Mouse (Mus musculus) c-Kit-negative CD71-positive TER-119-positive erythroid progenitor cells, embryonic 14.5 days (primary cell): Measurements from ENCODE around the gene Tardbp.
A peak's percentile ranks its signal among the peaks of the same experiment; 100 is the strongest.

Experiments
- DNase-seq: peaks from one replicate; pipeline ENCODE4 v3.0.0-alpha.2; 2013; ENCODE audit warnings: low read depth, low spot score

Gene Tardbp

GRCm38 (mm10) chr4:148638302-148638701 is 11.5 kb upstream of the Tardbp start:
- DNase-seq, result no peak

DNA sequence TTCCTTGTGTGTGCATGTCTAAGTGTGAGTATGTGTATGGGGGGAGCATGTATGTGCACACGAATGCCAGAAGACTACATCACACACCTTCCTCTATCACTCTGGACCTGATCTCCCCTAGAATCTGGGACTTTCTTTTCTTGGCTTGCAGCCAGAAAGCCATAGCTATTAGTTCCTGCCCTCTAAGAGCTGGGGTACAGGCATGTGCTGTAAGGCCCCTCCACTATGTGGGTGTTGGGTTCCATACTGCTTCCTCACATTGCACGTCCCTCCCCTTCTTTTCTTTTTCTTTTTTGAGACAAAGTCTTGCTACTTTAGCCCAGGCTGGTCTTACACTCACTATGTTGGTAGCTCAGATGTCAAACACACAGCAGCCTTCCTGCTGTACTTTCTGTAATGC is 8.5 kb upstream of the Tardbp start:
- DNase-seq, result no peak

- DNase-seq, result no peak
Measured at GRCm38 (mm10) chr4:148633395-148634061, 6.7 kb upstream of the Tardbp start.

- no peak for DNase-seq
Measured at GRCm38 (mm10) chr4:148632013-148632692, 5.3 kb upstream of the Tardbp start.

- no peak for DNase-seq
Measured at GRCm38 (mm10) chr4:148627246-148627645, 427 bp upstream of the Tardbp start.

DNA sequence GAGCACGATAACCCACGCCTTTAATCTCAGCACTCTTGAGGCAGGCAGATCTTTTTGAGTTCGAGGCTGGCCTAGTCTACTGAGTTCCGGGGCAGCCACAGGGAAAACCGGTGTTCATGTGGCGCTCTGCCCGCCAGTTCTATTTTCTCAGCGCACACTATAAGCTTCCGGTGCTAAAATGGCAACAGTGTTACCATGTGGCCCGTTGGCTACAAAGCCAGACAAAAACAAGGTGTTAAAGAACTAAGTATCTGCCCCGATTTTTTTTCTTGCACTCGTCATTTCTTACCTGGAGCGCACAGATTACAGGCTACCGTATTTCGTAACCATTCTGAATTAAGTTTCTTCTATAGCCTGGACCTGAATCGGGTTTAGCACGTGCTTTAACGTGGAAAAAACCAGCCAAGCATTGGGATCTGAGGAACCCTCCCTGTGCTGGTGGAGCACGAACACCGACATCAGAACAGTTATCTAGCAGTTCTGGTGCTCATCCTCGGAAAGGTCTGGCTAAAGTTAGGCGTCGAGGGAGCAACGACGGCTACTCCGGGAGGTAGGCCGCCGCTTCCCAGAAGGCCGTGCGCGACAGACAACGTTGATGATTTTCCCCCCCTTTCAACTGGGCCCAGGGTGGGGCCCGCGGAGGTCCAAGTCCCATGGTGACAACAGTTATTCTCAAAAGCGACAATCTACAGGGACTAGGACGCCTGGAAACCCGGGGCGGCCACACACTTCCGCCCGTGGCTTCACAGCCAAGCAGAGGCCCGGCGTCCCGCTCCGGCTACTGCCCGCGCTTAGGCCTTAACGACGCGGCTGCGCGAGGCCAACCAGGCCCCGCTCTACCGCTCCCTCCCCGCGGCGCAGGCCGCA is 830 bp downstream of the Tardbp start:
- DNase-seq, result no peak

- no peak for DNase-seq
Measured at GRCm38 (mm10) chr4:148625010-148625409, 1.8 kb downstream of the Tardbp start.

GRCm38 (mm10) chr4:148623609-148624008 is 3.2 kb downstream of the Tardbp start:
- DNase-seq, result no peak

DNA sequence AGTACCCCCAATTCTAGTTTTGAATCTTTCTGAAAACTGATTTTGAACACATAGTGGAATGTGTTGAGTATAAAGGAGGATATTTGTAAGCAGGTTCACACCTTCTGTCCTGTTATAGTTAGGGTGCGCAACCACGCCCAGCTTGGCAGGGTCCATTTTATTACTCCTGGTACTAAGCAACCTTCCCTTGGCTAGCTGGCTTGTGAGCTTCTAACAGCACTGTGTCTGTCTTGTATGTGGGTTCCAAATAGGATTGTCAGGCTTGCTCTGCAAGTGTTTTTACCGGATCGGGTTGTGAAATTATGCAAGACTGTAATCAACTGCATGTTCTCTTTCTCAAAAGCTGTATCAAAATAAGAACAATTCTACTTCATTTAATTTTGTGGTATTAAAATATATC is 4.3 kb downstream of the Tardbp start:
- no peak for DNase-seq

GRCm38 (mm10) chr4:148620718-148621117 is 6.1 kb downstream of the Tardbp start:
- DNase-seq, result no peak

DNA sequence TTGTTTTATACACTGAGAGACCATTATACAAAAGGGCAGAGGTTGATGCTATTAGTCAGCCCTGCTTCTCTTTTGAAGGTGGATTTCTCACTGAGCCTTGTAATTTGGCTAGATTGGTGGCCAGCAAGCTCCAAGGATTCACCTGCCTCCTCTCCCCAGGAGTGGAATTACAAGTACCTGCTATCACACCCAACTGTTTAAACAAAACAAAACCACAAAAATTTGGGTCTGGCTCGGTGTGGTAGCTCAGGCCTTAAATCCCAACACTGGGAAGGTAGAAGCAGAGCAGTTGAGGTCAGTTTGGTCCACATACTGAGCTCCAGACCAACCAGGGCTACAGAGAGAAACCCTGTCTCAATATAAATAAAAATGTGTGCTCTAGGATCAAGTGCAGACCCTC is 7.0 kb downstream of the Tardbp start:
- DNase-seq, result no peak

DNA sequence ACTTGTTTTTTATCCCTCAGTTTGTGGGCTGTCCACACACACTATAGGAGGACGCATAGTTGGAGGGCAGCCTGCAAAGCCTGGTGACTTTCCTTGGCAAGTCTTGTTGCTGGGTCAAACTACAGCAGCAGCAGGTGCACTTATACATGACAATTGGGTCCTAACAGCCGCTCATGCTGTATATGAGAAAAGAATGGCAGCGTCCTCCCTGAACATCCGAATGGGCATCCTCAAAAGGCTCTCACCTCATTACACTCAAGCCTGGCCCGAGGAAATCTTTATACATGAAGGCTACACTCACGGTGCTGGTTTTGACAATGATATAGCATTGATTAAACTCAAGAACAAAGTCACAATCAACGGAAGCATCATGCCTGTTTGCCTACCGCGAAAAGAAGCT is 13.1 kb downstream of the Tardbp start:
- DNase-seq, result no peak

- DNase-seq, result no peak
Measured at GRCm38 (mm10) chr4:148612557-148612956, 14.3 kb downstream of the Tardbp start.

DNA sequence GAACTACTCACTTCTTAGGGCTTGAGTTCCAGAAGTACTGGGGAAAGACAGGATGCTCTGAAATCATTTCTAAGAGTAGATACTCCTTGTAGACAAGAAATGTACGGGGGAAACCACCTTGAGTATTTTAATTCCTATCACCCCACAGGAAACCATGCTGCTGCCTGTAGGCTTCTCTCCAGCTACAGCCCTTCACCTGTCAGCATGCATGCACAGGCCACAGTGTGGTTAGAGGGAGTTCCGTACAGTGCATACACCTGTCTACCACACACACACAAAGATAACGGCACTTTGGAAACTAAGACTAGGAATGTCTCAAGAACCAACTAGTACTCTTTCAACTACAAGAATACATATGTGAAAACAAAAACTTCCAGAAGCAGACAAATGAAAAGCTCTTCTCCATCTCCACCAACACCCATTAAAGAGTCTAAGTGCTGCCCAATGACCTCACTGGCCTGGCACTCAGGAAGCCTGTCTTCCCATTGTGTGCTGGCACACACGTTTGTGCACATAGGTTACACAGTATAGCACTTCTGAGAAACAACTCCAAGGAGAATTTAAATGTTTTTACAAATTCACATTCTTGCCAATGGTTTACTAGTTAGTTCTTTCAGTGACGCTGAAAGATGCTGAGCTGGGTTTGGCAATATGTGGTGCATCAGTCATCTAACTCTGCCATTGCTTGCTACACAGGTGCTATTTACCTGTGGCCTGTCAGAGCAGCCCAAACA is 16.0 kb downstream of the Tardbp start:
- no peak for DNase-seq

GRCm38 (mm10) chr4:148609805-148610204 is 17.0 kb downstream of the Tardbp start:
- DNase-seq, result no peak

DNA sequence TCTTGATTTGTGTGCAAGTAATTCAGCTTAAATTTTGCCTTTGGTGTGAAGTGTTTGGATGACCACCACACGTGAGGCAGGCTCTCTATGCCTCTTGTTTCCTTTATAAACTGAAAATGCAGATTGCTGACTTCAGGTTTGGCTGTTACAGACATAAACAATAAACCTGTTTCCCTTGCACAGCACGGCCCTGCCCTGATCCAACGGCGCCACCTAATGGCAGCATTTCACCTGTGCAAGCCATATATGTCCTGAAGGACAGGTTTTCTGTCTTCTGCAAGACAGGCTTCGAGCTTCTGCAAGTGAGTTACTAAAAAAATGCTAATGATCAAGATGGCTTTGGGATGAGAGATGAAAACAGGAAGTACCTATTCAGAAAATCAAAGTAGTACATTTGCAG is 19.1 kb downstream of the Tardbp start:
- DNase-seq, result peak; percentile 25

DNA sequence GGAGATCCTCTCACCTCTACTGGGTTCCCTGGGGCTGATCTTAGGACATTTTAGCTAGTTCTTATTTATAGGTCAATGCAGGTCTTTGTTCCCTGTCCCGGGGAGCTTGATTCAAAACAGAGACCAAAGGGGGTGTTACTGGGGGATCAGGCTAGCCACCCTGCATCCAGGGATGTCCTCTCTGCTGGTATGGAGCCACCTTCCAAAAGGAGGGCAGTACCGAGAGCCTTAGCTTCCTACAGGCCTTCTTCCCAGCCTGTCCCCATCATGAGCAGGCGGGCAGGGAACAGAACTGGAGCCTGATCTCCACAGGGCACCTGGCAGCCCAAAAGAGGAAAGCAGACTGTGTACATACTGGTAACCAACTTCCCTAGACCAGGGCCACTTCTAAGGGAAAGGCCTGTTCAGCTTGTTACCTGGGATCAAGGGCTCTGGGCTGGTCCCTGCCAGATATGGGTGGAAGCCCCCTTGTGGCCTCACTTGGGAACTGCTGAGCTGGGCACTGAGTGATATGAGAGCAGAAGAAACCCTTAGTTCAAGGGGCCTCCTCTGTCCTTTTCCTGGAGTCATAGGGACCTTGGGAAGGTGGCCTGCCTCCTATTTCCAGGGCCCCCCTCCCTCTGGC is 22.2 kb downstream of the Tardbp start:
- peak; percentile 15 for DNase-seq

DNA sequence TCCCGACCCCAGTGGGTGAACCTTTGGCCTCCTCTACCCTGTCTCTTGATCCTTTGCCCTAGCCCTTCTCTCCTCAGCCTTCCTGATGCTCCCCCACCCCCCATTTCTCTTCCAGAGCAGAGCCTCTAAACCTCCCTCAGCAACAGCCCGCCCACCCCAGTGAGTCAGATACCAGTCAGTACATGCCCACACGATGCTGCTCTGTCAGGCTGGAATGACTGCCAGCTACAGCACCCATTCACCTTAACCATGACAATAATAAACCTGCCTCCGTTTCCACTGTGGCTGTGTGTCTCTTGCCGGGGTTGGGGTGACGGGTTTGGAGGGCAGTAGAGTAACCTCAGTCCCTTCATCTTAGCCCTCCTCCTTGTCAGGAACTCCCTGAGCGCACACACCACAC is 22.7 kb downstream of the Tardbp start:
- no peak for DNase-seq

DNA sequence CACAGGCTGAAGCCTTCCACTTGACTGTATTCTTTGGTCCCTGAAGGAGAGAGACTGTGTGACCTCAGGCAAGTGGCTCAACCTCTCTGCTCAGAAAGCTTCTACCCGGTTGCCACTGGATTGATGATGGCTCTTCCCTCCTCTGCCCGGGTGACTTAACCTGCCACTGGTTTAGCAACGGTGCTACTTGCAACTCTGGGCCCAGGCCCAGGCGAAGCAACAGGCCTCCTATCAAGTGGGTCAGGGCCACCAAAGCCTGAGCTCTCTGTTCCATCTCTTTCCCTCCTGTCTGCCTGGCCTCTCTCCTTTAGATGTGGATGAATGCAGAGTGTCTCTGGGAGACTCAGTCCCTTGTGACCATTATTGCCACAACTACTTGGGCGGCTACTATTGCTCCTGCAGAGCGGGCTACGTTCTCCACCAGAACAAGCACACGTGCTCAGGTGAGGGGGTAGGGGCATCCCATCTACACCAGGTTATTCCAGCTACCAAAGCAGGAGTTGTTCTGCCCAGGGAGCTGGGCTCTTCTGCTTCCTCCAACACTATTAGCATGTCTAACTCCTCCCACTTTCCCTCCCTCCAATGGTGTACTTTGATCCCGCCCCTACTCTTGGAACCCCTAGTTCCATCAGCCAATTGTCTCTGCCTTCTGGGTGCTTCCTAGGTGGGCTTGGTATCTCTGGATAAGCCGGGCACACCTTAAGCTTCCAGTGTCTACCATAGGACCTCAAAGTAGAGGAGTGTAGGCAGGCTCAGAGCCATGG is 23.3 kb downstream of the Tardbp start:
- DNase-seq, result no peak

DNA sequence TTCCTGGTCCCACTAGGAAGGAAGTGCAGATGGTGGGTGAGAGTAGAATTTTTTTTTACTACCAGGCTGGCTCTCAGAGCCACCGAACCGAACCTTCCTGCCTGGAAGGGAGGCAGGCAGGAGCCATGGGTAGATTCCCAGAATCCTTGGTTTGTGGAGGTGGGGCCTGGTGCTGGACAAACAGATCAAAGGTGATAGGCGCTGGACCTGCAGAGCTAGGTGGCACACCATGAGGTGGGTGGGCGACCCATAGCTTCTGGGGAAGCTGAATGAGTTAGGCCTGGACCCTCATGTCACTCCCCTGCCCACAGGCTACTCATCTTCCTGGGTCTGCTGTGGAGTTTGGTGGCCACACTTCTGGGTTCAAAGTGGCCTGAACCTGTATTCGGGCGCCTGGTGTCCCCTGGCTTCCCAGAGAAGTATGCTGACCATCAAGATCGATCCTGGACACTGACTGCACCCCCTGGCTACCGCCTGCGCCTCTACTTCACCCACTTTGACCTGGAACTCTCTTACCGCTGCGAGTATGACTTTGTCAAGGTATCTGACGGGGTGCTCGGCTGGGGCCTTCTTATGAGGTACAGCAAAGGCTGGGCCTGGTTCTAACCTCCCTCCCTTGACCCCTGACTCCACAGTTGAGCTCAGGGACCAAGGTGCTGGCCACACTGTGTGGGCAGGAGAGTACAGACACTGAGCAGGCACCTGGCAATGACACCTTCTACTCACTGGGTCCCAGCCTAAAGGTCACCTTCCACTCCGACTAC is 24.3 kb downstream of the Tardbp start, which contains the start of gene Masp2:
Masp2 (plus strand) TSS at position 198 of the 764 bp plus-strand sequence.
- no peak for DNase-seq
